Mouse (Mus musculus) cerebellum, adult 2 months (tissue): ENCODE measurements at regions not wholly inside any gene's neighbourhood (a gene's known extent, or its start where the extent isn't known, plus 50 kb on each side); places are given as distances from the start of the nearest gene placed in this dataset.

Experiments
- CTCF ChIP-seq: fragments of 200-500 bp; IDR thresholded peaks from 2 replicates; pipeline ENCODE4 v1.5.1; 2011; ENCODE audit warnings: low read depth, mild to moderate bottlenecking, control low read depth, low read length, moderate library complexity, borderline replicate concordance; ENCODE audit not compliant: insufficient read depth
- POLR2A ChIP-seq: fragments of 200-500 bp; IDR thresholded peaks from 2 replicates; pipeline ENCODE4 v1.6.1; 2011; ENCODE audit warnings: low read length, control low read depth, borderline replicate concordance; ENCODE audit not compliant: insufficient read depth

DNA sequence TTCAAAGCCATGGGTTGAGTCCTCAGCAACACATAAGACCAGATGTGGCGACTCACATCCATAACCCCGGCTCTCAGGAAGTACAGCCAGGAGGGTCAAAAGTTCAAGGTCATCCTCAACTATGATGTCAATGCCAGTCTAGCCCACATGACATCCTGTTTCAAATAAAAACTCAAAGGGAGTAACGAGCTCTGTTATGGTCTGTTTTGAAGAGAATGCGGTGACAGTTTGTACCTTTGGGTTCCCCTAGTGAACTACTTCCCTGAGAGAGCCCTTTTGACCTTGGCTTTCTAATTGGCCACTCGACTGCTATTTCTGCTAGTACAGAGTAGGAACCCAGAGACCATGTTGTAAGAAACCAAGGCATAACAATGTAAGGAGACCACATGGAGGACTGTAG lies 119.7 kb upstream of the Plekha5 start:
- TF ChIP-seq CTCF (no peak), POLR2A (no peak)
